Mouse (Mus musculus): ENCODE results near the gene Nat8f4.
"Not testable (repeated sequence)": the region's sequence is repeated elsewhere in the genome, so short reads cannot be mapped to it uniquely, and the experiment has no call there.

GRCm38 (mm10) chr6:85915539-85916513 lies 11.1 kb upstream of the Nat8f4 start, which contains the start of gene Nat8f1:
- TF ChIP-seq CTCF (IDR thresholded peaks at IDR 0.05; ENCODE audit: low read depth): peak; percentile 51
- TF ChIP-seq EP300 (IDR thresholded peaks at IDR 0.05; ENCODE audit: low read depth): not testable (repeated sequence)

Measured in heart, postnatal 0 days (tissue).